Mouse (Mus musculus) MEL (cell line): ENCODE data around the gene Nt5c1b. TPM values are rescaled to one million over a fixed set of nuclear protein-coding genes. Genes with fewer than 3 reads are reported as not detected.

ENCODE experiments used
- DNase-seq: peaks from one replicate; pipeline ENCODE4 v3.0.0; 2011; ENCODE audit warnings: low read depth, low spot score
- H3K27ac ChIP-seq: 2 replicates; pipeline ENCODE4 v1.5.1; 2012; ENCODE audit warnings: low read depth, mild to moderate bottlenecking, control low read depth, low read length, moderate library complexity; ENCODE audit not compliant: control insufficient read depth
- H3K27me3 ChIP-seq, 2 experiments: fragments of 150-350 bp in 1 of 2; sonication (generic) in 1 of 2; 2 replicates each; pipeline ENCODE4 v1.6.1; 2012; ENCODE audit warnings: low read length in 2 of 2, mild to moderate bottlenecking in 2 of 2, improper control_type of control experiment in 1 of 2, moderate library complexity in 1 of 2; ENCODE audit not compliant: insufficient read depth in 2 of 2, control insufficient read depth in 1 of 2
- H3K36me3 ChIP-seq, 2 experiments: 2 replicates each; pipeline ENCODE4 v1.6.1; 2012 to 2014; ENCODE audit warnings: low read length in 2 of 2, improper control_type of control experiment in 1 of 2, inconsistent platforms in 1 of 2, mild to moderate bottlenecking in 1 of 2; ENCODE audit not compliant: insufficient read depth in 2 of 2, control insufficient read depth in 1 of 2
- H3K4me1 ChIP-seq, 2 experiments: fragments of 150-350 bp in 1 of 2; sonication (generic) in 1 of 2; 2 replicates each; pipeline ENCODE4 v1.6.1; 2012; ENCODE audit warnings: low read length in 2 of 2, improper control_type of control experiment in 1 of 2, mild to moderate bottlenecking in 1 of 2; ENCODE audit not compliant: insufficient read depth in 2 of 2, control insufficient read depth in 1 of 2
- H3K4me3 ChIP-seq, 2 experiments: fragments of 150-350 bp in 1 of 2; sonication (generic) in 1 of 2; 2 replicates each; pipeline ENCODE4 v1.5.1; 2012; ENCODE audit warnings: low read depth in 2 of 2, low read length in 2 of 2, mild to moderate bottlenecking in 2 of 2, moderate library complexity in 2 of 2, control low read depth in 1 of 2, improper control_type of control experiment in 1 of 2; ENCODE audit not compliant: control insufficient read depth in 1 of 2, insufficient read depth in 1 of 2
- H3K79me2 ChIP-seq: 2 replicates; pipeline ENCODE4 v1.6.1; 2012; ENCODE audit warnings: mild to moderate bottlenecking, low read length, moderate library complexity; ENCODE audit not compliant: control insufficient read depth, poor library complexity, insufficient read depth
- H3K9ac ChIP-seq: 2 replicates; pipeline ENCODE4 v1.6.1; 2012; ENCODE audit warnings: low read depth, mild to moderate bottlenecking, control low read depth, low read length, moderate library complexity; ENCODE audit not compliant: control insufficient read depth, poor library complexity, severe bottlenecking
- H3K9me3 ChIP-seq: fragments of 150-350 bp; sonication (generic); replicated peaks from 2 replicates; pipeline ENCODE4 v1.6.1; 2012; ENCODE audit warnings: mild to moderate bottlenecking, low read length, improper control_type of control experiment, moderate library complexity; ENCODE audit not compliant: insufficient read depth
- CHD1 ChIP-seq: IDR thresholded peaks from 2 replicates; pipeline ENCODE4 v1.6.1; 2012; ENCODE audit warnings: low read depth, mild to moderate bottlenecking, inconsistent platforms, low read length, improper control_type of control experiment
- CHD2 ChIP-seq: IDR thresholded peaks from 2 replicates; pipeline ENCODE4 v1.6.1; 2011; ENCODE audit warnings: low read length, improper control_type of control experiment
- E2F4 ChIP-seq: IDR thresholded peaks from 2 replicates; pipeline ENCODE4 v1.6.1; 2011; ENCODE audit warnings: low read depth, low read length, improper control_type of control experiment, borderline replicate concordance
- ELF1 ChIP-seq: IDR thresholded peaks from 2 replicates; pipeline ENCODE4 v1.6.1; 2014; ENCODE audit warnings: low read depth, mild to moderate bottlenecking, inconsistent platforms, low read length, improper control_type of control experiment, moderate library complexity
- ETS1 ChIP-seq: IDR thresholded peaks from 2 replicates; pipeline ENCODE4 v1.6.1; 2012; ENCODE audit warnings: low read depth, mild to moderate bottlenecking, inconsistent platforms, low read length, improper control_type of control experiment, moderate library complexity
- GABPA ChIP-seq: IDR thresholded peaks from 2 replicates; pipeline ENCODE4 v1.6.1; 2012; ENCODE audit warnings: low read depth, mild to moderate bottlenecking, inconsistent platforms, low read length, improper control_type of control experiment, moderate library complexity
- GATA1 ChIP-seq: IDR thresholded peaks from 2 replicates; pipeline ENCODE4 v1.6.1; 2011; ENCODE audit warnings: low read depth, low read length, improper control_type of control experiment
- HCFC1 ChIP-seq: IDR thresholded peaks from 2 replicates; pipeline ENCODE4 v1.6.1; 2012; ENCODE audit warnings: low read depth, mild to moderate bottlenecking, inconsistent platforms, low read length, improper control_type of control experiment, moderate library complexity
- JUND ChIP-seq: IDR thresholded peaks from 2 replicates; pipeline ENCODE4 v1.6.1; 2011; ENCODE audit warnings: low read depth, mild to moderate bottlenecking, improper control_type of control experiment, low read length
- KAT2A ChIP-seq: conservative IDR thresholded peaks from 2 replicates; pipeline ENCODE4 v1.6.1; 2012; ENCODE audit warnings: low read depth, low read length, improper control_type of control experiment, inconsistent platforms
- MAX ChIP-seq: IDR thresholded peaks from 2 replicates; pipeline ENCODE4 v1.6.1; 2011; ENCODE audit warnings: low read length, improper control_type of control experiment
- MEF2A ChIP-seq: IDR thresholded peaks from 2 replicates; pipeline ENCODE4 v1.6.1; 2014; ENCODE audit warnings: low read depth, mild to moderate bottlenecking, inconsistent platforms, low read length, improper control_type of control experiment; ENCODE audit not compliant: poor library complexity, insufficient replicate concordance, severe bottlenecking; ENCODE audit errors: extremely low read depth
- MXI1 ChIP-seq: IDR thresholded peaks from 2 replicates; pipeline ENCODE4 v1.6.1; 2011; ENCODE audit warnings: mild to moderate bottlenecking, low read depth, low read length, improper control_type of control experiment
- NELFE ChIP-seq: IDR thresholded peaks from 2 replicates; pipeline ENCODE4 v1.6.1; 2011; ENCODE audit warnings: low read depth, low read length, improper control_type of control experiment
- NRF1 ChIP-seq: IDR thresholded peaks from 2 replicates; pipeline ENCODE4 v1.6.1; 2014; ENCODE audit warnings: low read depth, mild to moderate bottlenecking, inconsistent platforms, low read length, improper control_type of control experiment, moderate library complexity; ENCODE audit not compliant: poor library complexity, insufficient read depth, severe bottlenecking
- SIN3A ChIP-seq: IDR thresholded peaks from 2 replicates; pipeline ENCODE4 v1.6.1; 2012; ENCODE audit warnings: low read length, improper control_type of control experiment, inconsistent platforms
- SMC3 ChIP-seq: IDR thresholded peaks from 2 replicates; pipeline ENCODE4 v1.6.1; 2011; ENCODE audit warnings: low read depth, low read length, improper control_type of control experiment
- TBP ChIP-seq: IDR thresholded peaks from 2 replicates; pipeline ENCODE4 v1.8.0; 2011; ENCODE audit warnings: low read depth, low read length, improper control_type of control experiment
- UBTF ChIP-seq: IDR thresholded peaks from 2 replicates; pipeline ENCODE4 v1.6.1; 2012; ENCODE audit warnings: low read depth, mild to moderate bottlenecking, inconsistent platforms, low read length, improper control_type of control experiment, moderate library complexity, borderline replicate concordance; ENCODE audit not compliant: insufficient read depth
- USF1 ChIP-seq: IDR thresholded peaks from 2 replicates; pipeline ENCODE4 v1.6.1; 2014; ENCODE audit warnings: low read depth, mild to moderate bottlenecking, inconsistent platforms, low read length, improper control_type of control experiment, moderate library complexity
- ZMIZ1 ChIP-seq: IDR thresholded peaks from 2 replicates; pipeline ENCODE4 v1.6.1; 2012; ENCODE audit warnings: low read depth, mild to moderate bottlenecking, inconsistent platforms, low read length, improper control_type of control experiment, moderate library complexity
- ZNF384 ChIP-seq: IDR thresholded peaks from 2 replicates; pipeline ENCODE4 v1.6.1; 2012; ENCODE audit warnings: low read depth, mild to moderate bottlenecking, inconsistent platforms, low read length, improper control_type of control experiment
- polyA plus RNA-seq, 2 experiments: library from polyadenylated mRNA; stranded (reverse) in 1 of 2; unstranded in 1 of 2; fragments of >175 nt in 1 of 2; fragments of >200 nt in 1 of 2; gene quantifications; 2 replicates each; pipeline versions ENCODE4 v1.2.1 to v1.2.4; 2012; ENCODE audit warnings: low replicate concordance in 2 of 2, low read depth in 1 of 2; ENCODE audit not compliant: insufficient read length in 2 of 2, insufficient read depth in 1 of 2, missing spikeins in 1 of 2
- total RNA-seq: library from RNA; depleted of rRNA; stranded (reverse); fragments of 300-350 nt; gene quantifications from 2 replicates; pipeline ENCODE4 v1.2.3, GENCODE M21; 2012

Nt5c1b gene
- total and polyA plus RNA-seq, 3 experiments = not detected

DNA sequence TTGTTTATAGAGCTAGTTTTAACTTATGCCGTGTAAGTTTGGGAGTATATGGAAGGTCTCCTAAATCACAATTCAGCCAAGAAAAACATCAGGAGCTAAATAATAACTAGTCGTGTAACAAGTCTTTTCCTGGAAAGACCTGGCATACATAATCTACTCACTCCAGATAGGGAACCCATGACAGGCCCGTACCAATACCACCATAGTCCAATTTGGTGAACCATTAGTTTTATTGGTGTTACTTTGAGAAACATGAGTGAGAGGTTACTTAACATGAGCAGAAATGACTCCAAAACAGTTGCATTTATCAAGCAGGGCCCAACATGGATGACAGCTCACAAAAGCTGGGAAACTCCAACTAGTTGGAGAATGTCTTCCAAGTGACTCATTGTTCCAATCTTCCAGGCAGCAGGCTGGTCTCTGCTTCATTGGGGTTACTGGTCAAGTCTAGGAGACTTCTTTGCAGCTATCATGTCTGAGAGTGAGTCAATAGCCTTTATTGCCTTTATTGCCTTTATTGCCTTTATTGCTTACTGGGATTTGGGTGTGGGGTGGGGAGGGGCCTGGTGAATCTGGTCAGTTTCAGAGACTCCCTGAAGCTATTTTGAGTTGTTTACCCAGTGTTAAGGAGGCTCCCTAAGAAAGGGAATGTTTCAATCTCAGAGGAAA is 40.9 kb downstream of the Nt5c1b start:
- H3K27me3 ChIP-seq = no peaks in the 10 kb centered on the region
- no peaks in the 10 kb centered on the region for H3K9me3 ChIP-seq
- H3K27ac ChIP-seq = no peak overlapping the region
- H3K9ac ChIP-seq = no peak overlapping the region
- no peak for TF ChIP-seq JUND
- TF ChIP-seq MAX = no peak
- TF ChIP-seq USF1 = no peak
- no peak for TF ChIP-seq KAT2A
- no peak for TF ChIP-seq CHD2
- no peak for TF ChIP-seq MXI1
- TF ChIP-seq MEF2A = no peak
- no peak for TF ChIP-seq SIN3A
- TF ChIP-seq GATA1 = no peak
- no peak for TF ChIP-seq CHD1
- no peak for TF ChIP-seq NRF1
- TF ChIP-seq E2F4 = no peak
- TF ChIP-seq NELFE = no peak
- no peak for TF ChIP-seq ZNF384
- no peaks in the 10 kb centered on the region for H3K79me2 ChIP-seq
- DNase-seq = no peak
- peaks cover 0 to 3% of the 10 kb centered on the region in 2 experiments; a peak in 2 of 4 replicates for H3K4me1 ChIP-seq
- no peaks in the 10 kb centered on the region for H3K36me3 ChIP-seq
- no peak overlapping the region for H3K4me3 ChIP-seq

DNA sequence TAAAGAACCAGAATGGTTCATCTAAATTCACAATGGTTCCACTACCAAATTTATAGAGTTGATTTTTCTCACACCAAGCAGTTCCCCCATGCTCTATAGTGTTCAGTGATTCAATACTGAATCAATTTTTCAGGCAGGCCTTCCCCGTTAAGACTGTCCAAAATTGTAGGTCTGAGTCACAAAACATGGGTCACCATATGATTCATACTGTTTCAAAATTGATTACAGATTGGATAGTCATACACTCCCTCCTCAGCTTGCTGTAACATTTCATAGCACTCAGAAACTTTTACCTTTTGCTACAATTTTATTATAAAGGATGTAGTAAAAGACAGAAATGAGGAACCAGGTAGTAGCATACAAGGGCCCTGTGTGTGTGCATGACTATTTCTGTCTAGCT is 41.7 kb downstream of the Nt5c1b start:
- TF ChIP-seq NRF1 = no peak
- TF ChIP-seq UBTF = no peak
- TF ChIP-seq CHD2 = no peak
- no peak for TF ChIP-seq CHD1
- TF ChIP-seq SMC3 = no peak
- TF ChIP-seq E2F4 = no peak
- TF ChIP-seq ELF1 = no peak
- TF ChIP-seq ZMIZ1 = no peak
- no peak for TF ChIP-seq TBP
- TF ChIP-seq ETS1 = no peak
- TF ChIP-seq HCFC1 = no peak
- no peak for TF ChIP-seq GABPA
- TF ChIP-seq, all 39 proteins: peak for 0
- Histone ChIP-seq H3K79me2 (no peaks in the 10 kb centered on the region), H3K9me3 (no peaks in the 10 kb centered on the region), H3K9ac (no peak overlapping the region), H3K4me3 (no peak overlapping the region), H3K27me3 (no peaks in the 10 kb centered on the region), H3K4me1 (peaks cover 0 to 3% of the 10 kb centered on the region in 2 experiments; a peak in 2 of 4 replicates), H3K27ac (no peak overlapping the region), H3K36me3 (no peaks in the 10 kb centered on the region)
- no peak for DNase-seq
